Mouse (Mus musculus): Measurements from ENCODE around the gene Amot.
A peak's percentile ranks its signal among the peaks of the same experiment; 100 is the strongest.

Gene Amot

GRCm38 (mm10) chrX:145515498-145516158 lies 10.6 kb upstream of the Amot start:
- Histone ChIP-seq H3K27me3 (ENCODE audit: insufficient read depth, low read length) (no peaks in the 10 kb centered on the region), H3K4me1 (replicated peaks; ENCODE audit: low read depth, low read length) (no peaks in the 10 kb centered on the region; the same call in 1 of the 2 replicates), H3K36me3 (ENCODE audit: insufficient read depth, low read length) (no peaks in the 10 kb centered on the region), H3K9me3 (ENCODE audit: low read length) (no peaks in the 10 kb centered on the region), H3K4me3 (replicated peaks; ENCODE audit: low read length) (no peak overlapping the region)
- no peak for TF ChIP-seq POU5F1 (IDR thresholded peaks at IDR 0.05; ENCODE audit: borderline replicate concordance, low read length)

GRCm38 (mm10) chrX:145510675-145511074 lies 5.7 kb upstream of the Amot start:
- Histone ChIP-seq H3K4me1 (replicated peaks; ENCODE audit: low read depth, low read length) (no peaks in the 10 kb centered on the region; the same call in 1 of the 2 replicates), H3K9me3 (ENCODE audit: low read length) (no peaks in the 10 kb centered on the region), H3K36me3 (ENCODE audit: insufficient read depth, low read length) (no peaks in the 10 kb centered on the region), H3K4me3 (replicated peaks; ENCODE audit: low read length) (no peak overlapping the region), H3K27me3 (ENCODE audit: insufficient read depth, low read length) (no peaks in the 10 kb centered on the region)
- TF ChIP-seq CTCF (conservative IDR thresholded peaks at IDR 0.05; ENCODE audit: low read length): no peak
- no peak for TF ChIP-seq NANOG (IDR thresholded peaks at IDR 0.05; ENCODE audit: borderline replicate concordance, low read length)
- TF ChIP-seq POU5F1 (IDR thresholded peaks at IDR 0.05; ENCODE audit: borderline replicate concordance, low read length): no peak

GRCm38 (mm10) chrX:145505457-145506201 lies 648 bp upstream of the Amot start:
- H3K36me3 ChIP-seq (ENCODE audit: insufficient read depth, low read length): no peaks in the 10 kb centered on the region
- H3K4me3 ChIP-seq (replicated peaks; ENCODE audit: low read length): peak overlapping the region; percentile 71
- H3K4me1 ChIP-seq (replicated peaks; ENCODE audit: low read depth, low read length): no peaks in the 10 kb centered on the region
- no peaks in the 10 kb centered on the region for H3K9me3 ChIP-seq (ENCODE audit: low read length)
- no peak for TF ChIP-seq CTCF (conservative IDR thresholded peaks at IDR 0.05; ENCODE audit: low read length)
- 0 out of 2 replicates have a peak, but pooled peaks cover 9% of the 10 kb centered on the region for H3K27me3 ChIP-seq (ENCODE audit: insufficient read depth, low read length)

- Histone ChIP-seq H3K27me3 (ENCODE audit: insufficient read depth, low read length) (0 out of 2 replicates have a peak, but pooled peaks cover 9% of the 10 kb centered on the region), H3K4me1 (replicated peaks; ENCODE audit: low read depth, low read length) (no peaks in the 10 kb centered on the region), H3K36me3 (ENCODE audit: insufficient read depth, low read length) (no peaks in the 10 kb centered on the region), H3K4me3 (replicated peaks; ENCODE audit: low read length) (no peak overlapping the region), H3K9me3 (ENCODE audit: low read length) (no peaks in the 10 kb centered on the region)
- TF ChIP-seq NANOG (IDR thresholded peaks at IDR 0.05; ENCODE audit: borderline replicate concordance, low read length) (no peak), CTCF (conservative IDR thresholded peaks at IDR 0.05; ENCODE audit: low read length) (no peak), POU5F1 (IDR thresholded peaks at IDR 0.05; ENCODE audit: borderline replicate concordance, low read length) (no peak)
Observed at GRCm38 (mm10) chrX:145501666-145502355, 3.2 kb downstream of the Amot start.

GRCm38 (mm10) chrX:145499101-145499500 lies 5.9 kb downstream of the Amot start:
- 0 out of 2 replicates have a peak, but pooled peaks cover 3% of the 10 kb centered on the region for H3K27me3 ChIP-seq (ENCODE audit: insufficient read depth, low read length)
- H3K4me1 ChIP-seq (replicated peaks; ENCODE audit: low read depth, low read length): no peaks in the 10 kb centered on the region
- no peak overlapping the region for H3K4me3 ChIP-seq (replicated peaks; ENCODE audit: low read length)
- H3K9me3 ChIP-seq (ENCODE audit: low read length): no peaks in the 10 kb centered on the region
- no peaks in the 10 kb centered on the region for H3K36me3 ChIP-seq (ENCODE audit: insufficient read depth, low read length)
- TF ChIP-seq CTCF (conservative IDR thresholded peaks at IDR 0.05; ENCODE audit: low read length) (no peak), POU5F1 (IDR thresholded peaks at IDR 0.05; ENCODE audit: borderline replicate concordance, low read length) (no peak), NANOG (IDR thresholded peaks at IDR 0.05; ENCODE audit: borderline replicate concordance, low read length) (no peak)

- H3K4me1 ChIP-seq (replicated peaks; ENCODE audit: low read depth, low read length): no peaks in the 10 kb centered on the region
- TF ChIP-seq CTCF (conservative IDR thresholded peaks at IDR 0.05; ENCODE audit: low read length): no peak
- TF ChIP-seq POU5F1 (IDR thresholded peaks at IDR 0.05; ENCODE audit: borderline replicate concordance, low read length): no peak
- no peak for TF ChIP-seq NANOG (IDR thresholded peaks at IDR 0.05; ENCODE audit: borderline replicate concordance, low read length)
Observed at GRCm38 (mm10) chrX:145498691-145499090, 6.3 kb downstream of the Amot start.

GRCm38 (mm10) chrX:145497486-145497885 lies 7.5 kb downstream of the Amot start:
- Histone ChIP-seq H3K4me1 (replicated peaks; ENCODE audit: low read depth, low read length) (no peaks in the 10 kb centered on the region), H3K27me3 (ENCODE audit: insufficient read depth, low read length) (no peaks in the 10 kb centered on the region), H3K36me3 (ENCODE audit: insufficient read depth, low read length) (no peaks in the 10 kb centered on the region), H3K4me3 (replicated peaks; ENCODE audit: low read length) (no peak overlapping the region), H3K9me3 (ENCODE audit: low read length) (no peaks in the 10 kb centered on the region)
- no peak for TF ChIP-seq NANOG (IDR thresholded peaks at IDR 0.05; ENCODE audit: borderline replicate concordance, low read length)
- TF ChIP-seq POU5F1 (IDR thresholded peaks at IDR 0.05; ENCODE audit: borderline replicate concordance, low read length): no peak
- no peak for TF ChIP-seq CTCF (conservative IDR thresholded peaks at IDR 0.05; ENCODE audit: low read length)

More at GRCm38 (mm10) chrX:145498691-145499090, 6.3 kb downstream of the Amot start:
- H3K4me3 ChIP-seq (replicated peaks; ENCODE audit: low read length): no peak overlapping the region
- no peaks in the 10 kb centered on the region for H3K36me3 ChIP-seq (ENCODE audit: insufficient read depth, low read length)
- no peaks in the 10 kb centered on the region for H3K9me3 ChIP-seq (ENCODE audit: low read length)
- H3K27me3 ChIP-seq (ENCODE audit: insufficient read depth, low read length): no peaks in the 10 kb centered on the region

- Histone ChIP-seq H3K4me3 (replicated peaks; ENCODE audit: low read length) (no peak overlapping the region), H3K36me3 (ENCODE audit: insufficient read depth, low read length) (no peaks in the 10 kb centered on the region), H3K27me3 (ENCODE audit: insufficient read depth, low read length) (no peaks in the 10 kb centered on the region), H3K4me1 (replicated peaks; ENCODE audit: low read depth, low read length) (no peaks in the 10 kb centered on the region), H3K9me3 (ENCODE audit: low read length) (no peaks in the 10 kb centered on the region)
- no peak for TF ChIP-seq NANOG (IDR thresholded peaks at IDR 0.05; ENCODE audit: borderline replicate concordance, low read length)
- TF ChIP-seq POU5F1 (IDR thresholded peaks at IDR 0.05; ENCODE audit: borderline replicate concordance, low read length): no peak
- TF ChIP-seq CTCF (conservative IDR thresholded peaks at IDR 0.05; ENCODE audit: low read length): no peak
Observed at GRCm38 (mm10) chrX:145495381-145495780, 9.6 kb downstream of the Amot start.

Measured in E14TG2a.4 (cell line).